Mouse (Mus musculus): ENCODE measurements around the gene Ppfia2. TPM values are rescaled to one million over a fixed set of nuclear protein-coding genes. Genes with fewer than 3 reads are reported as not detected.
A peak's percentile ranks its signal among the peaks of the same experiment; 100 is the strongest.

The Ppfia2 gene
- 0.28 and 0.41 TPM in 2 replicates for polyA plus RNA-seq (2014; fragmentation: Nextera tagmentation; extraction: Ambion mirVana)

GRCm38 (mm10) chr10:106469855-106470532 lies at the start of gene Ppfia2:
TSS of gene Ppfia2 (plus strand) at chr10:106470339.
- Histone ChIP-seq H3K9ac (ENCODE audit: low read depth, low read length) (no peak within 1 kb of the TSS; the same call in 1 of the 2 replicates), H3K9me3 (ENCODE audit: control insufficient read depth, low read length) (no peaks in the 10 kb centered on the region), H3K4me2 (replicated peaks; ENCODE audit: low read depth, low read length) (peak within 1 kb of the TSS; percentile 78), H3K27ac (ENCODE audit: low read depth, low read length) (no peak within 1 kb of the TSS), H3K27me3 (ENCODE audit: control insufficient read depth, insufficient read depth, low read length) (peaks cover 9% of the 10 kb centered on the region; the same call in 1 of the 2 replicates), H3K4me3 (ENCODE audit: low read length) (peak within 1 kb of the TSS; percentile 46), H3K4me1 (ENCODE audit: control insufficient read depth, insufficient read depth, low read length) (no peaks in the 10 kb centered on the region), H3K36me3 (ENCODE audit: control insufficient read depth, insufficient read depth, low read length) (no peaks in the 10 kb centered on the region)
- under 1% methylated on average over 30 of the region's 30 CpGs for WGBS
- ATAC-seq (ENCODE audit: low FRiP score, low TSS enrichment): peak; percentile 85

- H3K4me2 ChIP-seq (replicated peaks; ENCODE audit: low read depth, low read length): peak overlapping the region; percentile 78
- H3K4me1 ChIP-seq (ENCODE audit: control insufficient read depth, insufficient read depth, low read length): no peaks in the 10 kb centered on the region
- WGBS: 3% methylated on average over 19 of the region's 19 CpGs
Measured at GRCm38 (mm10) chr10:106468956-106469721, 1.0 kb upstream of the Ppfia2 start.

GRCm38 (mm10) chr10:106470533-106471205 lies 530 bp downstream of the Ppfia2 start:
- H3K9ac ChIP-seq (ENCODE audit: low read depth, low read length): no peak overlapping the region
- no peaks in the 10 kb centered on the region for H3K36me3 ChIP-seq (ENCODE audit: control insufficient read depth, insufficient read depth, low read length)
- no peaks in the 10 kb centered on the region for H3K4me1 ChIP-seq (ENCODE audit: control insufficient read depth, insufficient read depth, low read length)
- H3K27me3 ChIP-seq (ENCODE audit: control insufficient read depth, insufficient read depth, low read length): peaks cover 9% of the 10 kb centered on the region; the same call in 1 of the 2 replicates
- peak overlapping the region; percentile 78 for H3K4me2 ChIP-seq (replicated peaks; ENCODE audit: low read depth, low read length)
- no peak overlapping the region for H3K27ac ChIP-seq (ENCODE audit: low read depth, low read length)
- no peaks in the 10 kb centered on the region for H3K9me3 ChIP-seq (ENCODE audit: control insufficient read depth, low read length)
- 13% methylated on average over 17 of the region's 18 CpGs for WGBS
- H3K4me3 ChIP-seq (ENCODE audit: low read length): peak overlapping the region; percentile 46
- ATAC-seq (ENCODE audit: low FRiP score, low TSS enrichment): peak; percentile 17; the same call in 1 of the 2 replicates

More at GRCm38 (mm10) chr10:106468956-106469721, 1.0 kb upstream of the Ppfia2 start:
- Histone ChIP-seq H3K36me3 (ENCODE audit: control insufficient read depth, insufficient read depth, low read length) (no peaks in the 10 kb centered on the region), H3K4me3 (ENCODE audit: low read length) (peak overlapping the region; percentile 46), H3K9ac (ENCODE audit: low read depth, low read length) (no peak overlapping the region; the same call in 1 of the 2 replicates), H3K9me3 (ENCODE audit: control insufficient read depth, low read length) (no peaks in the 10 kb centered on the region), H3K27me3 (ENCODE audit: control insufficient read depth, insufficient read depth, low read length) (peaks cover 9% of the 10 kb centered on the region; the same call in 1 of the 2 replicates), H3K27ac (ENCODE audit: low read depth, low read length) (no peak overlapping the region)
- ATAC-seq (ENCODE audit: low FRiP score, low TSS enrichment): peak; percentile 75; the same call in 1 of the 2 replicates

GRCm38 (mm10) chr10:106509281-106510165 lies 39.4 kb downstream of the Ppfia2 start:
- H3K27ac ChIP-seq (ENCODE audit: low read depth, low read length): no peak overlapping the region
- no peaks in the 10 kb centered on the region for H3K4me1 ChIP-seq (ENCODE audit: control insufficient read depth, insufficient read depth, low read length)
- WGBS: 81% methylated on average over 6 of the region's 6 CpGs
- no peaks in the 10 kb centered on the region for H3K9me3 ChIP-seq (ENCODE audit: control insufficient read depth, low read length)
- H3K4me3 ChIP-seq (ENCODE audit: low read length): no peak overlapping the region
- H3K36me3 ChIP-seq (ENCODE audit: control insufficient read depth, insufficient read depth, low read length): no peaks in the 10 kb centered on the region
- H3K27me3 ChIP-seq (ENCODE audit: control insufficient read depth, insufficient read depth, low read length): no peaks in the 10 kb centered on the region
- no peak overlapping the region for H3K4me2 ChIP-seq (replicated peaks; ENCODE audit: low read depth, low read length)
- H3K9ac ChIP-seq (ENCODE audit: low read depth, low read length): no peak overlapping the region
- ATAC-seq (ENCODE audit: low FRiP score, low TSS enrichment): no peak

- Histone ChIP-seq H3K4me1 (ENCODE audit: control insufficient read depth, insufficient read depth, low read length) (no peaks in the 10 kb centered on the region), H3K4me2 (replicated peaks; ENCODE audit: low read depth, low read length) (no peak overlapping the region), H3K9ac (ENCODE audit: low read depth, low read length) (no peak overlapping the region), H3K36me3 (ENCODE audit: control insufficient read depth, insufficient read depth, low read length) (no peaks in the 10 kb centered on the region), H3K27ac (ENCODE audit: low read depth, low read length) (no peak overlapping the region), H3K4me3 (ENCODE audit: low read length) (no peak overlapping the region), H3K9me3 (ENCODE audit: control insufficient read depth, low read length) (no peaks in the 10 kb centered on the region), H3K27me3 (ENCODE audit: control insufficient read depth, insufficient read depth, low read length) (no peaks in the 10 kb centered on the region)
- no peak for ATAC-seq (ENCODE audit: low FRiP score, low TSS enrichment)
- WGBS: 45% methylated on average over 4 of the region's 4 CpGs
Measured at GRCm38 (mm10) chr10:106566036-106566435, 95.9 kb downstream of the Ppfia2 start.

GRCm38 (mm10) chr10:106585026-106585425 lies 114.9 kb downstream of the Ppfia2 start:
- Histone ChIP-seq H3K36me3 (ENCODE audit: control insufficient read depth, insufficient read depth, low read length) (no peaks in the 10 kb centered on the region), H3K4me3 (ENCODE audit: low read length) (no peak overlapping the region), H3K27ac (ENCODE audit: low read depth, low read length) (no peak overlapping the region), H3K9me3 (ENCODE audit: control insufficient read depth, low read length) (no peaks in the 10 kb centered on the region), H3K27me3 (ENCODE audit: control insufficient read depth, insufficient read depth, low read length) (no peaks in the 10 kb centered on the region), H3K4me1 (ENCODE audit: control insufficient read depth, insufficient read depth, low read length) (no peaks in the 10 kb centered on the region), H3K9ac (ENCODE audit: low read depth, low read length) (no peak overlapping the region), H3K4me2 (replicated peaks; ENCODE audit: low read depth, low read length) (no peak overlapping the region)
- WGBS: 76% methylated on average over 4 of the region's 4 CpGs
- no peak for ATAC-seq (ENCODE audit: low FRiP score, low TSS enrichment)

- H3K27me3 ChIP-seq (ENCODE audit: control insufficient read depth, insufficient read depth, low read length): no peaks in the 10 kb centered on the region
- no peaks in the 10 kb centered on the region for H3K4me1 ChIP-seq (ENCODE audit: control insufficient read depth, insufficient read depth, low read length)
- H3K36me3 ChIP-seq (ENCODE audit: control insufficient read depth, insufficient read depth, low read length): no peaks in the 10 kb centered on the region
- WGBS: 5% methylated on average over 4 of the region's 4 CpGs
- no peak overlapping the region for H3K4me3 ChIP-seq (ENCODE audit: low read length)
- no peaks in the 10 kb centered on the region for H3K9me3 ChIP-seq (ENCODE audit: control insufficient read depth, low read length)
- H3K9ac ChIP-seq (ENCODE audit: low read depth, low read length): no peak overlapping the region
- no peak for ATAC-seq (ENCODE audit: low FRiP score, low TSS enrichment)
- H3K4me2 ChIP-seq (replicated peaks; ENCODE audit: low read depth, low read length): no peak overlapping the region
- H3K27ac ChIP-seq (ENCODE audit: low read depth, low read length): no peak overlapping the region
Measured at GRCm38 (mm10) chr10:106585476-106586080, 115.4 kb downstream of the Ppfia2 start.

- 72% methylated on average over 5 of the region's 5 CpGs for WGBS
- H3K36me3 ChIP-seq (ENCODE audit: control insufficient read depth, insufficient read depth, low read length): no peaks in the 10 kb centered on the region
- H3K4me3 ChIP-seq (ENCODE audit: low read length): no peak overlapping the region
- H3K4me2 ChIP-seq (replicated peaks; ENCODE audit: low read depth, low read length): no peak overlapping the region
- ATAC-seq (ENCODE audit: low FRiP score, low TSS enrichment): no peak
- H3K9me3 ChIP-seq (ENCODE audit: control insufficient read depth, low read length): no peaks in the 10 kb centered on the region
- H3K27ac ChIP-seq (ENCODE audit: low read depth, low read length): no peak overlapping the region
- H3K9ac ChIP-seq (ENCODE audit: low read depth, low read length): no peak overlapping the region
- no peaks in the 10 kb centered on the region for H3K4me1 ChIP-seq (ENCODE audit: control insufficient read depth, insufficient read depth, low read length)
- H3K27me3 ChIP-seq (ENCODE audit: control insufficient read depth, insufficient read depth, low read length): no peaks in the 10 kb centered on the region
Measured at GRCm38 (mm10) chr10:106587817-106588216, 117.7 kb downstream of the Ppfia2 start.
